Mouse (Mus musculus) lung, postnatal 0 days (tissue): ENCODE data around the gene 5830473C10Rik. TPM values are rescaled to one million over a fixed set of nuclear protein-coding genes. Genes with fewer than 3 reads are reported as not detected.
A peak's percentile ranks its signal among the peaks of the same experiment; 100 is the strongest.

Source experiments
- ATAC-seq: fragments of 200-750 bp; cut with Nextera tagmentation; 2 replicates; pipeline ENCODE4 v1.8.0; 2017; ENCODE audit warnings: moderate library complexity
- DNase-seq: peaks from one replicate; pipeline ENCODE4 v3.0.0-alpha.2; 2016; ENCODE audit warnings: low spot score
- H3K27ac ChIP-seq: fragments of 300-500 bp; sonication (generic); 2 replicates; pipeline ENCODE4 v1.5.1; 2014; ENCODE audit warnings: antibody characterized with exemption, mild to moderate bottlenecking, low read length, mixed read lengths
- H3K27me3 ChIP-seq: fragments of 300-500 bp; sonication (generic); replicated peaks from 2 replicates; pipeline ENCODE4 v1.6.1; 2014; ENCODE audit warnings: low read length, mixed read lengths; ENCODE audit not compliant: insufficient read depth
- H3K36me3 ChIP-seq: fragments of 300-500 bp; sonication (generic); 2 replicates; pipeline ENCODE4 v1.6.1; 2014; ENCODE audit warnings: low read length, mixed read lengths; ENCODE audit not compliant: insufficient read depth
- H3K4me1 ChIP-seq: fragments of 300-500 bp; sonication (generic); 2 replicates; pipeline ENCODE4 v1.6.1; 2014; ENCODE audit warnings: antibody characterized with exemption, low read depth, low read length, mixed read lengths; ENCODE audit not compliant: insufficient read depth
- H3K4me2 ChIP-seq: fragments of 300-500 bp; sonication (generic); replicated peaks from 2 replicates; pipeline ENCODE4 v1.6.1; 2014; ENCODE audit warnings: low read depth, mild to moderate bottlenecking, low read length, moderate library complexity, mixed read lengths
- H3K4me3 ChIP-seq: fragments of 300-500 bp; sonication (generic); 2 replicates; pipeline ENCODE4 v1.5.1; 2014; ENCODE audit warnings: low read depth, low read length
- H3K9ac ChIP-seq: fragments of 300-500 bp; sonication (generic); replicated peaks from 2 replicates; pipeline ENCODE4 v1.6.1; 2014; ENCODE audit warnings: low read depth, mild to moderate bottlenecking
- H3K9me3 ChIP-seq: fragments of 300-500 bp; sonication (generic); 2 replicates; pipeline ENCODE4 v1.6.1; 2016; ENCODE audit warnings: low read length, mixed read lengths
- CTCF ChIP-seq: IDR thresholded peaks from 2 replicates; pipeline ENCODE4 v1.5.1; 2016; ENCODE audit warnings: antibody characterized with exemption, mild to moderate bottlenecking
- EP300 ChIP-seq: IDR thresholded peaks from 2 replicates; pipeline ENCODE4 v1.6.1; 2016; ENCODE audit warnings: antibody characterized with exemption, mild to moderate bottlenecking, control low read depth
- WGBS: fragments of 180-500 bp; shearing (Covaris S2); extraction: QIAGEN DNeasy Blood & Tissue Kit; methylation state at CpG from one replicate; pipeline ENCODE4 v1.1.7; 2014; 5-methylcytosine and 5-hydroxymethylcytosine counted together
- polyA plus RNA-seq: library from polyadenylated mRNA; unstranded; fragments of >200 nt; fragmentation: Nextera tagmentation; extraction: Ambion mirVana; gene quantifications from 2 replicates; pipeline ENCODE4 v1.2.1, GENCODE M21; 2015

5830473C10Rik gene
- polyA plus RNA-seq, 1 experiment from 2014 or later: not detected

- no peaks in the 10 kb centered on the region for H3K27me3 ChIP-seq
- H3K4me3 ChIP-seq: no peak overlapping the region
- TF ChIP-seq CTCF: no peak
- TF ChIP-seq EP300: no peak
- DNase-seq (peak; percentile 29), ATAC-seq (peak; percentile 40; the same call in 1 of the 2 replicates)
- no peaks in the 10 kb centered on the region for H3K9me3 ChIP-seq
- 34% methylated on average over 9 of the region's 9 CpGs for WGBS
- H3K36me3 ChIP-seq: no peaks in the 10 kb centered on the region
- H3K9ac ChIP-seq: no peak overlapping the region
- no peak overlapping the region for H3K4me2 ChIP-seq
- no peaks in the 10 kb centered on the region for H3K4me1 ChIP-seq
- no peak overlapping the region for H3K27ac ChIP-seq
Observed at GRCm38 (mm10) chr5:90577751-90578150, 16.8 kb downstream of the 5830473C10Rik start.

- no peak for TF ChIP-seq CTCF
- no peak for TF ChIP-seq EP300
- H3K4me1 ChIP-seq: no peaks in the 10 kb centered on the region
- H3K4me2 ChIP-seq: no peak overlapping the region
- no peaks in the 10 kb centered on the region for H3K27me3 ChIP-seq
- no peak overlapping the region for H3K4me3 ChIP-seq
- H3K9me3 ChIP-seq: no peaks in the 10 kb centered on the region
- no peaks in the 10 kb centered on the region for H3K36me3 ChIP-seq
- DNase-seq (peak; percentile 76), ATAC-seq (peak; percentile 62)
- H3K27ac ChIP-seq: no peak overlapping the region
- H3K9ac ChIP-seq: no peak overlapping the region
- WGBS: 60% methylated on average over 9 of the region's 9 CpGs
Observed at GRCm38 (mm10) chr5:90579556-90579955, 18.6 kb downstream of the 5830473C10Rik start.

- Histone ChIP-seq H3K4me3 (no peak overlapping the region), H3K4me1 (no peaks in the 10 kb centered on the region), H3K9me3 (no peaks in the 10 kb centered on the region), H3K27me3 (no peaks in the 10 kb centered on the region), H3K27ac (no peak overlapping the region), H3K36me3 (no peaks in the 10 kb centered on the region), H3K9ac (no peak overlapping the region), H3K4me2 (no peak overlapping the region)
- DNase-seq (no peak), ATAC-seq (no peak)
- 70% methylated on average over 6 of the region's 6 CpGs for WGBS
- TF ChIP-seq CTCF (no peak), EP300 (no peak)
Observed at GRCm38 (mm10) chr5:90582179-90582578, 21.3 kb downstream of the 5830473C10Rik start.

- DNase-seq (no peak), ATAC-seq (no peak)
- Histone ChIP-seq H3K9ac (no peak overlapping the region), H3K9me3 (no peaks in the 10 kb centered on the region), H3K36me3 (no peaks in the 10 kb centered on the region), H3K4me1 (peaks cover 3% of the 10 kb centered on the region; the same call in 1 of the 2 replicates), H3K27ac (no peak overlapping the region), H3K27me3 (no peaks in the 10 kb centered on the region), H3K4me2 (no peak overlapping the region), H3K4me3 (no peak overlapping the region)
- TF ChIP-seq CTCF (no peak), EP300 (no peak)
- WGBS: 57% methylated on average over 7 of the region's 7 CpGs
Observed at GRCm38 (mm10) chr5:90584799-90585198, 23.9 kb downstream of the 5830473C10Rik start.

- Histone ChIP-seq H3K4me3 (no peak overlapping the region), H3K27me3 (no peaks in the 10 kb centered on the region), H3K9me3 (no peaks in the 10 kb centered on the region), H3K4me2 (no peak overlapping the region), H3K27ac (no peak overlapping the region), H3K36me3 (no peaks in the 10 kb centered on the region), H3K9ac (no peak overlapping the region), H3K4me1 (peaks cover 3% of the 10 kb centered on the region; the same call in 1 of the 2 replicates)
- 73% methylated on average over 5 of the region's 5 CpGs for WGBS
- TF ChIP-seq CTCF: no peak
- no peak for TF ChIP-seq EP300
- ATAC-seq (no peak), DNase-seq (no peak)
Observed at GRCm38 (mm10) chr5:90586511-90586910, 25.6 kb downstream of the 5830473C10Rik start.

- Histone ChIP-seq H3K9me3 (no peaks in the 10 kb centered on the region), H3K4me3 (no peak overlapping the region), H3K27me3 (no peaks in the 10 kb centered on the region), H3K36me3 (no peaks in the 10 kb centered on the region), H3K4me1 (peaks cover 3% of the 10 kb centered on the region; the same call in 1 of the 2 replicates), H3K27ac (no peak overlapping the region), H3K9ac (no peak overlapping the region), H3K4me2 (no peak overlapping the region)
- ATAC-seq (no peak), DNase-seq (no peak)
- TF ChIP-seq CTCF: no peak
- no peak for TF ChIP-seq EP300
- WGBS: 91% methylated on average over 5 of the region's 5 CpGs
Observed at GRCm38 (mm10) chr5:90588104-90588503, 27.2 kb downstream of the 5830473C10Rik start.
